Mouse (Mus musculus): ENCODE data around the gene Shroom3. TPM values are rescaled to one million over a fixed set of nuclear protein-coding genes. Genes with fewer than 3 reads are reported as not detected.

The Shroom3 gene
- polyA plus RNA-seq, 1 experiment from 2014 or later = 2.9 TPM

- Histone ChIP-seq H3K27me3 (no peaks in the 10 kb centered on the region), H3K9ac (replicated peaks) (no peak overlapping the region), H3K36me3 (peaks cover 9% of the 10 kb centered on the region), H3K4me2 (replicated peaks) (no peak overlapping the region), H3K27ac (replicated peaks) (no peak overlapping the region), H3K4me3 (no peak overlapping the region), H3K4me1 (no peaks in the 10 kb centered on the region), H3K9me3 (no peaks in the 10 kb centered on the region)
- no peak for ATAC-seq (replicated peaks)
- 86% methylated on average over 8 of the region's 8 CpGs for WGBS
Observed at GRCm38 (mm10) chr5:92935883-92936282, 252.6 kb downstream of the Shroom3 start.

- Histone ChIP-seq H3K4me2 (replicated peaks) (no peak overlapping the region), H3K9me3 (peaks cover 13% of the 10 kb centered on the region; the same call in 1 of the 2 replicates), H3K27me3 (no peaks in the 10 kb centered on the region), H3K36me3 (peaks cover 27% of the 10 kb centered on the region), H3K4me1 (no peaks in the 10 kb centered on the region), H3K4me3 (no peak overlapping the region), H3K27ac (replicated peaks) (no peak overlapping the region), H3K9ac (replicated peaks) (no peak overlapping the region)
- 75% methylated on average over 4 of the region's 4 CpGs for WGBS
- ATAC-seq (replicated peaks) = no peak
Observed at GRCm38 (mm10) chr5:92937701-92938100, 254.5 kb downstream of the Shroom3 start.

GRCm38 (mm10) chr5:92939246-92939995, 256.2 kb downstream of the Shroom3 start:
- Histone ChIP-seq H3K9ac (replicated peaks) (no peak overlapping the region), H3K9me3 (peaks cover 16% of the 10 kb centered on the region; the same call in 1 of the 2 replicates), H3K4me1 (no peaks in the 10 kb centered on the region), H3K4me3 (no peak overlapping the region), H3K4me2 (replicated peaks) (no peak overlapping the region), H3K27me3 (no peaks in the 10 kb centered on the region), H3K27ac (replicated peaks) (no peak overlapping the region), H3K36me3 (peaks cover 31% of the 10 kb centered on the region)
- WGBS = 73% methylated on average over 15 of the region's 15 CpGs
- ATAC-seq (replicated peaks) = no peak

GRCm38 (mm10) chr5:92942166-92942565, 258.9 kb downstream of the Shroom3 start:
- H3K4me2 ChIP-seq (replicated peaks) = no peak overlapping the region
- peaks cover 16% of the 10 kb centered on the region; the same call in 1 of the 2 replicates for H3K9me3 ChIP-seq
- no peak overlapping the region for H3K4me3 ChIP-seq
- 0 out of 2 replicates have a peak, but pooled peaks have one; percentile 8 for ATAC-seq (replicated peaks)
- peaks cover 31% of the 10 kb centered on the region for H3K36me3 ChIP-seq
- no peaks in the 10 kb centered on the region for H3K4me1 ChIP-seq
- no peak overlapping the region for H3K9ac ChIP-seq (replicated peaks)
- H3K27me3 ChIP-seq = no peaks in the 10 kb centered on the region
- no peak overlapping the region for H3K27ac ChIP-seq (replicated peaks)
- 89% methylated on average over 57 of the region's 57 CpGs for WGBS

- H3K4me3 ChIP-seq = no peak overlapping the region
- ATAC-seq (replicated peaks) = peak; percentile 32; the same call in 1 of the 2 replicates
- H3K9me3 ChIP-seq = peaks cover 16% of the 10 kb centered on the region; the same call in 1 of the 2 replicates
- no peak overlapping the region for H3K27ac ChIP-seq (replicated peaks)
- no peak overlapping the region for H3K9ac ChIP-seq (replicated peaks)
- 91% methylated on average over 47 of the region's 47 CpGs for WGBS
- H3K4me2 ChIP-seq (replicated peaks) = no peak overlapping the region
- H3K27me3 ChIP-seq = no peaks in the 10 kb centered on the region
- peaks cover 31% of the 10 kb centered on the region for H3K36me3 ChIP-seq
- no peaks in the 10 kb centered on the region for H3K4me1 ChIP-seq
Observed at GRCm38 (mm10) chr5:92942577-92942976, 259.3 kb downstream of the Shroom3 start.

GRCm38 (mm10) chr5:92944867-92945266, 261.6 kb downstream of the Shroom3 start:
- ATAC-seq (replicated peaks) = no peak

GRCm38 (mm10) chr5:92948972-92949745, 265.9 kb downstream of the Shroom3 start:
- ATAC-seq (replicated peaks) = peak; percentile 86
- H3K4me1 ChIP-seq = peaks cover 24% of the 10 kb centered on the region
- H3K4me2 ChIP-seq (replicated peaks) = no peak overlapping the region
- H3K27ac ChIP-seq (replicated peaks) = peak overlapping the region; percentile 67
- no peaks in the 10 kb centered on the region for H3K27me3 ChIP-seq
- whole genome bisulfite sequencing = 67% methylated on average over 14 of the region's 14 CpGs
- no peaks in the 10 kb centered on the region for H3K9me3 ChIP-seq
- H3K9ac ChIP-seq (replicated peaks) = no peak overlapping the region
- H3K4me3 ChIP-seq = no peak overlapping the region
- no peaks in the 10 kb centered on the region for H3K36me3 ChIP-seq

More at GRCm38 (mm10) chr5:92944867-92945266, 261.6 kb downstream of the Shroom3 start:
- 72% methylated on average over 5 of the region's 5 CpGs for WGBS
- Histone ChIP-seq H3K27ac (replicated peaks) (no peak overlapping the region), H3K4me1 (peaks cover 13% of the 10 kb centered on the region), H3K36me3 (peaks cover 31% of the 10 kb centered on the region), H3K9ac (replicated peaks) (no peak overlapping the region), H3K4me3 (no peak overlapping the region), H3K27me3 (no peaks in the 10 kb centered on the region), H3K4me2 (replicated peaks) (no peak overlapping the region), H3K9me3 (peaks cover 16% of the 10 kb centered on the region; the same call in 1 of the 2 replicates)

GRCm38 (mm10) chr5:92950583-92950982, 267.3 kb downstream of the Shroom3 start:
- Histone ChIP-seq H3K4me3 (no peak overlapping the region), H3K27ac (replicated peaks) (peak overlapping the region; percentile 67; the same call in 1 of the 2 replicates), H3K4me2 (replicated peaks) (no peak overlapping the region), H3K4me1 (peaks cover 24% of the 10 kb centered on the region), H3K9me3 (no peaks in the 10 kb centered on the region), H3K9ac (replicated peaks) (no peak overlapping the region), H3K27me3 (no peaks in the 10 kb centered on the region), H3K36me3 (no peaks in the 10 kb centered on the region)
- no peak for ATAC-seq (replicated peaks)
- 86% methylated on average over 14 of the region's 14 CpGs for WGBS

GRCm38 (mm10) chr5:92951079-92951478, 267.8 kb downstream of the Shroom3 start:
- no peak for ATAC-seq (replicated peaks)
- Histone ChIP-seq H3K4me3 (no peak overlapping the region), H3K27me3 (no peaks in the 10 kb centered on the region), H3K27ac (replicated peaks) (no peak overlapping the region), H3K9ac (replicated peaks) (no peak overlapping the region), H3K9me3 (no peaks in the 10 kb centered on the region), H3K36me3 (no peaks in the 10 kb centered on the region), H3K4me2 (replicated peaks) (no peak overlapping the region), H3K4me1 (peaks cover 24% of the 10 kb centered on the region)
- WGBS = 93% methylated on average over 14 of the region's 14 CpGs

GRCm38 (mm10) chr5:92953865-92954264, 270.6 kb downstream of the Shroom3 start:
- Histone ChIP-seq H3K9me3 (no peaks in the 10 kb centered on the region), H3K4me2 (replicated peaks) (no peak overlapping the region), H3K36me3 (no peaks in the 10 kb centered on the region), H3K27me3 (no peaks in the 10 kb centered on the region), H3K4me1 (peaks cover 21% of the 10 kb centered on the region), H3K27ac (replicated peaks) (0 out of 2 replicates have a peak overlapping the region, but pooled peaks have one; percentile 2), H3K4me3 (no peak overlapping the region), H3K9ac (replicated peaks) (no peak overlapping the region)
- WGBS = 86% methylated on average over 8 of the region's 8 CpGs
- ATAC-seq (replicated peaks) = no peak

GRCm38 (mm10) chr5:92954323-92954722, 271.1 kb downstream of the Shroom3 start:
- Histone ChIP-seq H3K4me3 (no peak overlapping the region), H3K4me1 (peaks cover 17% of the 10 kb centered on the region), H3K9ac (replicated peaks) (no peak overlapping the region), H3K4me2 (replicated peaks) (no peak overlapping the region), H3K9me3 (no peaks in the 10 kb centered on the region), H3K27me3 (no peaks in the 10 kb centered on the region), H3K36me3 (no peaks in the 10 kb centered on the region), H3K27ac (replicated peaks) (0 out of 2 replicates have a peak overlapping the region, but pooled peaks have one; percentile 2)
- WGBS = 36% methylated on average over 10 of the region's 10 CpGs
- peak; percentile 57 for ATAC-seq (replicated peaks)
